Mouse (Mus musculus): Measurements from ENCODE around the gene Dcp1b. TPM values are rescaled to one million over a fixed set of nuclear protein-coding genes. Genes with fewer than 3 reads are reported as not detected.
A peak's percentile ranks its signal among the peaks of the same experiment; 100 is the strongest.

Dcp1b gene
- total RNA-seq, 1 experiment: 2.5 TPM

GRCm38 (mm10) chr6:119249726-119250125, 74.7 kb downstream of the Dcp1b start:
- H3K4me1 ChIP-seq (ENCODE audit: control insufficient read depth in 2 of 2, insufficient read depth in 2 of 2, low read length in 2 of 2, poor library complexity in 1 of 2): 0 out of 4 replicates have a peak, but pooled peaks cover 0 to 1% of the 10 kb centered on the region in 2 experiments
- in situ Hi-C loops (cut with MboI; ENCODE audit: low sequenced_read_pairs in 2 of 2, unreplicated experiment in 2 of 2): no loop called here
- H3K36me3 ChIP-seq (ENCODE audit: control insufficient read depth, insufficient read depth, low read length, poor library complexity, severe bottlenecking): no peaks in the 10 kb centered on the region
- TF ChIP-seq ZNF384 (IDR thresholded peaks at IDR 0.05; ENCODE audit: low read depth, low read length): no peak
- no peak for TF ChIP-seq ZC3H11A (IDR thresholded peaks at IDR 0.05; ENCODE audit: borderline replicate concordance, low read depth, low read length)
- no peak for TF ChIP-seq CHD2 (IDR thresholded peaks at IDR 0.05; ENCODE audit: low read depth, low read length)
- TF ChIP-seq HCFC1 (IDR thresholded peaks at IDR 0.05; ENCODE audit: borderline replicate concordance, insufficient read depth, low read length): no peak
- TF ChIP-seq MAFK (IDR thresholded peaks at IDR 0.05; ENCODE audit: insufficient read depth, low read depth, low read length): no peak
- no peaks in the 10 kb centered on the region for H3K9me3 ChIP-seq (ENCODE audit: control insufficient read depth, insufficient read depth, low read depth, low read length)
- no peak overlapping the region for H3K27ac ChIP-seq (ENCODE audit: insufficient read depth, low read depth, low read length, poor library complexity, severe bottlenecking)
- DNase-seq (ENCODE audit: low read depth, low spot score): no peak
- H3K4me3 ChIP-seq (ENCODE audit: insufficient read depth in 1 of 2, low read depth in 1 of 2, low read length in 2 of 2, poor library complexity in 1 of 2, severe bottlenecking in 1 of 2): no peak overlapping the region
- no peak overlapping the region for H3K9ac ChIP-seq (ENCODE audit: insufficient read depth, low read depth, low read length, poor library complexity, severe bottlenecking)

GRCm38 (mm10) chr6:119251704-119252103, 76.7 kb downstream of the Dcp1b start:
- H3K9me3 ChIP-seq (ENCODE audit: control insufficient read depth, insufficient read depth, low read depth, low read length): no peaks in the 10 kb centered on the region
- TF ChIP-seq MAFK (IDR thresholded peaks at IDR 0.05; ENCODE audit: insufficient read depth, low read depth, low read length) (peak; percentile 61; the same call in 1 of the 2 replicates), ZNF384 (IDR thresholded peaks at IDR 0.05; ENCODE audit: low read depth, low read length) (no peak), ZC3H11A (IDR thresholded peaks at IDR 0.05; ENCODE audit: borderline replicate concordance, low read depth, low read length) (no peak), CHD2 (IDR thresholded peaks at IDR 0.05; ENCODE audit: low read depth, low read length) (no peak), HCFC1 (IDR thresholded peaks at IDR 0.05; ENCODE audit: borderline replicate concordance, insufficient read depth, low read length) (no peak)
- DNase-seq (ENCODE audit: low read depth, low spot score): no peak
- no peaks in the 10 kb centered on the region for H3K36me3 ChIP-seq (ENCODE audit: control insufficient read depth, insufficient read depth, low read length, poor library complexity, severe bottlenecking)
- 0 out of 4 replicates have a peak, but pooled peaks cover 0 to 1% of the 10 kb centered on the region in 2 experiments for H3K4me1 ChIP-seq (ENCODE audit: control insufficient read depth in 2 of 2, insufficient read depth in 2 of 2, low read length in 2 of 2, poor library complexity in 1 of 2)
- H3K4me3 ChIP-seq (ENCODE audit: insufficient read depth in 1 of 2, low read depth in 1 of 2, low read length in 2 of 2, poor library complexity in 1 of 2, severe bottlenecking in 1 of 2): no peak overlapping the region
- in situ Hi-C loops (cut with MboI; ENCODE audit: low sequenced_read_pairs in 2 of 2, unreplicated experiment in 2 of 2): no loop called here
- no peak overlapping the region for H3K9ac ChIP-seq (ENCODE audit: insufficient read depth, low read depth, low read length, poor library complexity, severe bottlenecking)
- no peak overlapping the region for H3K27ac ChIP-seq (ENCODE audit: insufficient read depth, low read depth, low read length, poor library complexity, severe bottlenecking)

Other genes with a start within 250 kb of the Dcp1b start
- gene Cacna1c, start 21.2 kb downstream of the Dcp1b start, total RNA-seq (2012; rRNA removed): 0.53 and 0.98 TPM in 2 replicates
- gene Cacna2d4, start 61.3 kb downstream of the Dcp1b start, total RNA-seq (2012; rRNA removed): 0.04 and 0.37 TPM in 2 replicates
- gene Lrtm2, start 155.5 kb downstream of the Dcp1b start, total RNA-seq (2012; rRNA removed): 1.3 and 1.5 TPM in 2 replicates
- gene Adipor2, start 242.5 kb downstream of the Dcp1b start, total RNA-seq (2012; rRNA removed): 59.4 and 81.2 TPM in 2 replicates